Mouse (Mus musculus) ovary, adult 10 weeks (tissue): ENCODE data around the gene Onecut1. TPM values are rescaled to one million over a fixed set of nuclear protein-coding genes. Genes with fewer than 3 reads are reported as not detected.

ENCODE experiments used
- polyA plus RNA-seq: library from polyadenylated mRNA; stranded (reverse); fragments of 350-450 nt; fragmentation: Illumina TruSeq; extraction: RNeasy Lipid Tissue Mini Kit (QIAGEN cat#74804); gene quantifications from one replicate; pipeline ENCODE4 v1.2.3, GENCODE M21; 2014

Onecut1 gene
- polyA plus RNA-seq = not detected

DNA sequence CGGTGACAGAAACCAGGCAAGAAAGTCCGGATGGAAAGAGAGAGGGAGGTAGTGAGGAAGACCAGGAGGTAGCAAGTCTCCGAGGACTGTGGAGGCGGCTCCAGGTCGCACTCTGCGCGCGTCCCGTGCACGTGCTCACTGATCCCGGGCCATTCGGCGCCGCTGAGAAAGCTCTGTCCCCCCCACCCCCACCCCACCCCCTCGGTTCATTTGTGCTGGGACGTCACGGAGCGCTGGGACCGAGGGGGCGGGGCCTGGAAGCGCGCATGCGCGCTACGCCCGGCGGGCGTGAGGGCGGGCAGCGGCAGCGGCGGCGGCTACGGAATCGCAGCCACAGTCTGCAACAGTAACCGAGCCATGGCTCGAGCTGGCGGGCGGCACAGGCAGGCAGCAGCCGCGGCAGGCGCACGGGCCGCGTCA, at the start of gene Onecut1:
Onecut1 (plus strand) TSS at position 361 of the 420 bp plus-strand sequence.

Other genes starting within 250 kb of the Onecut1 start
- gene Fam214a, start 91.0 kb downstream of the Onecut1 start, polyA plus RNA-seq = 43.9 TPM
- gene Arpp19, start 175.7 kb downstream of the Onecut1 start, polyA plus RNA-seq = 311 TPM
- 70.2 TPM for gene Myo5a, start 209.1 kb downstream of the Onecut1 start, polyA plus RNA-seq